Mouse (Mus musculus) E14TG2a.4 (cell line): ENCODE results near the gene Psmb2.

Experiments used
- CTCF ChIP-seq: conservative IDR thresholded peaks from 2 replicates; pipeline ENCODE4 v1.5.1; 2014; ENCODE audit warnings: low read length
- NANOG ChIP-seq: IDR thresholded peaks from 2 replicates; pipeline ENCODE4 v1.6.1; 2014; ENCODE audit warnings: borderline replicate concordance, low read length, mixed read lengths
- POU5F1 ChIP-seq: IDR thresholded peaks from 2 replicates; pipeline ENCODE4 v1.6.1; 2014; ENCODE audit warnings: low read length, borderline replicate concordance

GRCm38 (mm10) chr4:126696908-126697307, 19.5 kb downstream of the Psmb2 start:
- no peak for TF ChIP-seq CTCF
- TF ChIP-seq NANOG: no peak
- TF ChIP-seq POU5F1: no peak
